Mouse (Mus musculus) testis, adult 2 months (tissue): ENCODE results near the gene Rabif.

Experiments used
- CTCF ChIP-seq: fragments of 200-500 bp; IDR thresholded peaks from 2 replicates; pipeline ENCODE4 v1.5.1; 2012; ENCODE audit warnings: low read depth, mild to moderate bottlenecking, inconsistent platforms, low read length, moderate library complexity; ENCODE audit not compliant: control insufficient read depth, insufficient read depth, insufficient replicate concordance
- POLR2A ChIP-seq: fragments of 200-500 bp; IDR thresholded peaks from 2 replicates; pipeline ENCODE4 v1.6.1; 2012; ENCODE audit warnings: low read depth, mild to moderate bottlenecking, inconsistent platforms, low read length, moderate library complexity; ENCODE audit not compliant: control insufficient read depth

DNA sequence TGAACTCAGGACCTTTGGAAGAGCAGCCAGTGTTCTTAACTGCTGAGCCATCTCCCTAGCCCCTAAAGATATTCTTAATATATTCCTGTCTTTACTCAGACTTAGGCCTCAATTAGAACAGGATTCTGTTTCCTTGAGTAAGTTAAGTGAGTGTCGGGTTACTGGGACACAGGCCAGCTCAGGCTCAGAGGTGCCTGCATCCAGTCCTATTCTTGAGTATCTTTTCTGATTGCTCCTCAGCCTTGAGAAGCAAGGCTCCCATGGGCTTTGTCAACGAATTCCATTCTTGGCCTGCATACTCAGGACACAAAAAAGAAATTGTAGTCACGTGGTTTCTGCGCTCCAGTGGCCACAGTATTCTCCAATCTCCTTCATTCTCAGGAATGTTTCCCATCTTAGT, 53.8 kb downstream of the Rabif start:
- TF ChIP-seq POLR2A (no peak), CTCF (no peak)
